Mouse (Mus musculus) bone marrow macrophage, adult 2 months (primary cell): Measurements from ENCODE around the gene Slc7a8.

Experiments
- CTCF ChIP-seq: IDR thresholded peaks from 2 replicates; pipeline ENCODE4 v1.5.1; 2012; ENCODE audit warnings: low read depth, mild to moderate bottlenecking, low read length, moderate library complexity
- POLR2A ChIP-seq: IDR thresholded peaks from 2 replicates; pipeline ENCODE4 v1.6.1; 2012; ENCODE audit warnings: mild to moderate bottlenecking, low read depth, low read length, borderline replicate concordance

GRCm38 (mm10) chr14:54727565-54727964, 54.2 kb downstream of the Slc7a8 start:
- no peak for TF ChIP-seq CTCF
- TF ChIP-seq POLR2A: no peak
